Mouse (Mus musculus) right cerebral cortex, postnatal 25 days (tissue): Measurements from ENCODE around the gene Btd.

Experiments used
- DNase-seq: peaks from one replicate; pipeline ENCODE4 v3.0.0; 2022

The Btd gene

DNA sequence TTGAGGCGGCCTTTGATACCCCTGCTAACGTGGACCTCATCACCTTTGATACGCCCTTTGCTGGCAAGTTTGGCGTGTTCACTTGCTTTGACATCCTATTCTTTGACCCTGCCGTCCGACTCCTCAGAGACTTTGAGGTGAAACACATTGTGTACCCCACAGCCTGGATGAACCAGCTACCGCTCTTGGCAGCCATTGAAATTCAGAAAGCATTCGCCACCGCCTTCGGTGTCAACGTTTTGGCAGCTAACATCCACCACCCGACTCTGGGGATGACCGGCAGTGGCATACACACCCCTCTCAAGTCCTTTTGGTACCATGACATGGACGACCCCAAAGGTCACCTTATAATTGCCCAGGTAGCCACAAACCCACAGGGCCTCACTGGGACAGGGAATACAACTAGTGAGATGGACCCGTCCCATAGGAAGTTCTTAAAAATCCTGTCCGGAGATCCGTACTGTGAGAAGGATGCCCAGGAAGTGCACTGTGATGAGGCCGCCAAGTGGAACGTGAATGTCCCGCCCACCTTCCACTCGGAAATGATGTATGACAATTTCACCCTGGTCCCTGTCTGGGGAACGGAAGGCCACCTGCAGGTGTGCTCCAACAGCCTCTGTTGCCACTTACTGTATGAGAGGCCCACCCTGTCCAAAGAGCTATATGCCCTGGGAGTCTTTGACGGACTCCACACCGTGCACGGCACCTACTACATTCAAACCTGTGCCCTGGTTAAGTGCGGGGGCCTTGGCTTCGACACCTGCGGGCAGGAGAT is 26.3 kb downstream of the Btd start:
- DNase-seq = no peak

GRCm38 (mm10) chr14:31667741-31668140 is 26.9 kb downstream of the Btd start:
- no peak for DNase-seq

DNA sequence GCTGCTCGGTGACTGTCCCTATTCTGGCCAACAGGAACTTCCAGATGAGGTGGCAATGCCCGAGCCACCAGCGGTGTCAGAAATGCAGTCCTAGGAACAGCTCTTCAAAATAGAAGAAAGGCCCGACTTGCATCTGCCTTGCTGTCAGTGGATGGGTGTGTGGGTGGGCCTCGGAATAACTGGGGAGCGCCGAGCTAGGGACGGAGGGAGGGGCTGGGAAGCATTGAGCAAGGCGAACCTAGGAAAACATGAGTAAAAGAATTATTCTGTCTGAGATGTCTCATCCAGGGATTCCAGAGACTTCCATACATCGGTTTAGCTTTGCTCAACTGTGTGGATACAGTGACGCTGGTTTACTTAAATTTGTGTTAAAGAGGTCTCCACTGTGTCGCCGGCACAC is 27.5 kb downstream of the Btd start:
- DNase-seq = peak; percentile 50

DNA sequence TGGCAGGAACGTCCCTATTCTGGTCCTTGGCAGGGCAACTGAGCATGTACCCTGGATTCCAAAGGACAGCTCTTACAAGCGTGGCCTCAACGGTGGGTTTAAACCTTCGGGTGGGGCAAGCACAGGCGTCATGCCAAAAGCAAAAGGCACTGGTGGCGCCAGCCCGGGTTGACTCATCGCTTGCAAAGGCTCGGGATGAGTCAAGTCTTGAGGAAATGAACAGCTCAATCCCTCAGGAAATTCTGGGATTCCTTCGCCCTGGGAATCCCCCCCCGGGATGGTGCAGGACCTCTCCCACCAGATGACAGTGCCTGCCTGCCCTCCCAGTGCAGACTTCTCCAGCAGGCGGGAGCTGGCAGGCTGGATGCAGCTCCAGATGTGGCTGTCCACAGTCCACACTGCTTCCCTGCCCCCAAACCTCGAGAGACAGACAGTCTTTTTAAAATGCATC is 28.4 kb downstream of the Btd start:
- DNase-seq = peak; percentile 80

DNA sequence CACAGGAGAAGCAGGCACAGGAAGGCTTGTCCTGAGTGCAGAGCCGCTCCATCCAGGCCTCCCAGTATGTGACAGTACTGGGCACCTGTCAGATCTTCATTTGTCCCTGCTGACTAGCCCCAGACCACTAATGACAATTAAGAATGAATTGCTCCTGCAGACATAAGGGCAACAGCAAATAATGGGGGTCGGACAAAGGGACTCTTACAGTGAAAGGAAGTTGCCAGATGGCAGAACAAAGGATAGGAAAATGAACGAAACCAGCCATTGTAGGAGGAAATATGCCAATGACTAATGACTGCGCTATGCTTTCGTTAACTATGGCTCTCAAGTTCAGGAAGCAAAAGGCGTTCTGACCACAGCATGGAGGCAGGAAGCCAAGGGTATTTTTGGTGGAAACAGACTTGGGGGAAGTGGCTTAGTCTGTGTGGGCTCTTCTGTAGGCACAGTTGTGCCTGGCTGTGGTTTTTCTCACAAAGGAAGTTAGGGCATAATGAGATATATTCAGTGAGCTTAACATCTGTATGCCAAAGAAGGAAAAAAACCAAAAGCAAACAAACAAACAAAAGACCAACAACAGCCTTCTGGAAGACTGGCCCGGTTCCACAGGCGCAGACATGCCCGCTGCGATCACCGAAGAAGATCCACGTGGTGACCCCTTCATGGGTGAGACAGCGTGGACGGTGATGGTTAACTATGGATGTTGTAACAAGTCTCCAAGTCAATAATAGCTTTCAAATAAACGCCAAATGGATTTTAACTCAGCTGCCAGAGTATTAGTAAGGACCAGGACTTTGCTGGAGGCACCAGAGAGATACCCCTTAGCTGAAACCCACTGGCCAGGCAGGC is 29.0 kb downstream of the Btd start:
- DNase-seq = no peak

GRCm38 (mm10) chr14:31671635-31672320 is 30.9 kb downstream of the Btd start:
- no peak for DNase-seq

DNA sequence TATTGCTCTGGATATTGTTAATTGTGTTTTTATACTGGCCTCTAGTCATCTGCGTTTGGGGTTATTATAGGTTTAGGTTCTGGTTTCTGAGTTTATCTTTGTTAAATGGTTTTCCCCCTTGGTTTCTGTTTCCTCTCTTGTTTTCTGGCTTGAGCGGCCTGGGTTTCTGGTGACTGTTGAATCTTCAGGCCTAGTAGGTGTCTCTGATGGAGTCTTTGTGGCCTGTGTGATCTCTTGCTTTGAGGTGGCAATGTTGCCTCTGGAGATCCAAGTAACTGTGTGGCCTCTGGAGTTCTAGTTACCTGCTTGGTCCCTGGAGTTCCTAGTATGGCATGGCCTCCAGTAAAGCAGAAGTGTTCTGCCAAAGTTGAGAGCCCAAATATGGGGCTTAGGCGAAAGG is 39.8 kb downstream of the Btd start:
- DNase-seq = no peak

DNA sequence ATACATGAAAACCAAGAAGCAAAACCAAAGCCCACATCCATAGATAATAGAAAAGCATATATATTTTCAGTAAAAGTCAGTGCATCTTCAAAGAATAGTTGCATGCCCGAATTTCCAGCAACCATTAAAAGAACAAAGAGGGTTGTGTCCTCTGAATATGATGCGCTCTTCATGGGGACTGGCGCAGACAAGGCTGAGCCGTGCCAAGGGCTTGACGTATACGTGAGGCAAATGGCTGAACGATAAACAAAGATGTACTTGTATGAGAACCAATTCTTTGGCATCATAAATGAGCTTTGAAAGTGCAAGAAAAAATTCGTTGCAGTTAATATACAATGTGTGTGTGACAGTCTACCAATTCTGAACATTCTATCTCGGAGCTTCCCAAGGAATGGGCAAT is 40.5 kb downstream of the Btd start:
- DNase-seq = no peak

DNA sequence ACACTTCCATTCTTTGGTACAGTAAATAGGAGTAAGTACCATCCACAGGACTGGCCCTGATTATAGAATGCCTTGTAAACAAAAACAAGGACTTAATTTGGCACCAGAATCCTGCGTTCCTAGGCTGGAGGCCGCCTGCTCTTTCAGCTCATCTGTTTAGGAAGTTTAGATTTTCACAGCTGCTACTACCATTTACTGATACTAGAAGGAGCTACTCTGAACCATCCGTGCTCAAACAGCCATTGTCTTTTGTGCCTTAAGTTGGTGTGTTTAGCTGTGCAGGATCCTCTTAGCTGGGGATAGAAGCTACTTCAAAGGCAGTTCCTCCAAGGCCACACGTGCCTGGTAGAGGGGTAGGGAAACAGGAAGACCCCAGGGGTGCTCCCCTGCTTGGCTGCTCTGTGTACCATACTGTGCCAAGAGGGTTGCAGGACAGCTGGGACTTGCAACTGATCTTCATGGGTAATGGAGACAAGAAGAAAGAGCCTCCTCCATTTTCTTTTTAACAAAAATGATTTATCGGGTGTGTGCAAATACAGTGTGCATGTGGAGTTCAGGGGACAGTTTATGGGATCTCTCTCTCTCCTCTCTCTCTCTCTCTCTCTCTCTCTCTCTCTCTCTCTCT is 41.2 kb downstream of the Btd start:
- DNase-seq = no peak

- no peak for DNase-seq
Observed at GRCm38 (mm10) chr14:31683610-31684009, 42.8 kb downstream of the Btd start.

GRCm38 (mm10) chr14:31684343-31685040 is 43.7 kb downstream of the Btd start:
- DNase-seq = no peak

GRCm38 (mm10) chr14:31685680-31686079 is 44.9 kb downstream of the Btd start:
- DNase-seq = no peak

- no peak for DNase-seq
Observed at GRCm38 (mm10) chr14:31686231-31686630, 45.4 kb downstream of the Btd start.

DNA sequence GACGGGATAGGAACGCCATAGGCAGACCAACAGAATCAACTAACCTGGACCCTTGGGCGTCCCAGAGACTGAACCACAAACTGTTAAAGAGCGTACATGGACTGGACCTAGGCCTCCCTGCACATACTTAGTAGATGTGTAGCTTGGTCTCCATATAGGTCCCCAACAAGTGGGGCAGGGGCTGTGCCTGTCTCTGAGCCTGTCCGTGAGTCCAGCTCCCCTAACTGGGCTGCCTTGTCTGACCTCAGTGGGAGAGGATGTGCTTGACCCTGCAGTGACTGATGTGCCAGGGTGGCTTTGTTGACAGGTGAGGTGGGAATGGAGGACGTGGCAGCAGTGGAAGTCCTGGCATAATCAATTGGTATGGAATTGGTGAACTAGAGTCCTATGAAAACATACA is 51.7 kb downstream of the Btd start:
- no peak for DNase-seq

DNA sequence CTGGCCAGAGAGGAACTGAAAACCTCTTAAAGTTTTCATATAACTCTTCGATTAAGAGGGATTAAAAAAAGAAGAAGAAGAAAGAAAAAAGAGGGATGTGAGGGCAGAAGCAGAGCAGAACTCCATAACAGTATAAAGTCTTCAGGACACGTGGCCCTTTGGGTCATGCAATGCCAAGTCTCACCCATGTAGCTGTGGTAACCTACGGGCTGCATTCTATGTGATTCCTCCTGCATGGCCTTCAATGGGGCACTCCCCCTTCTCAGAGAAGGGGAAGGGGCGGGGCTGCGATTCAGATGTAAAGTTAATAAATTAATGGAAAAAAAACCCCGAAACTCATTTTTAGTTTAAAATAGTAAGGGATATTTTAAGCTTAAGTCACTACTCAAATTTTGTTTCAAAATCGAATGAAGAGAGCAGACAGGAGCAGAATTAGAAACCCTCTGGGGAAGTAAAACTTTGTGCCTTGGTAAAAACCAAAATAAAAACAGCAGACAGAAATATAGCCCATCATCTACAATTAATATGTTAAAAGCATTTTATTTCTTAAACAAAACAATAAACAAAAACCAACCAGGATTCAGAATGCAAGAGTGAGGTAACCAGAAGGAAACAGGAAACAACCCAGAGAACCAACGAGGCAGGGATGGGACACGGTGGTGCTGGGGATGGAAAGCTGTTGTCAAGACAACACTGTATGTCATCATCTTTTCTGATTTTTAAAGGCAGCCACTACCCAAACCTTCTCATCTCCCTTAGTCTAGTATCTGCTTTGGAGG is 55.6 kb downstream of the Btd start:
- no peak for DNase-seq

DNA sequence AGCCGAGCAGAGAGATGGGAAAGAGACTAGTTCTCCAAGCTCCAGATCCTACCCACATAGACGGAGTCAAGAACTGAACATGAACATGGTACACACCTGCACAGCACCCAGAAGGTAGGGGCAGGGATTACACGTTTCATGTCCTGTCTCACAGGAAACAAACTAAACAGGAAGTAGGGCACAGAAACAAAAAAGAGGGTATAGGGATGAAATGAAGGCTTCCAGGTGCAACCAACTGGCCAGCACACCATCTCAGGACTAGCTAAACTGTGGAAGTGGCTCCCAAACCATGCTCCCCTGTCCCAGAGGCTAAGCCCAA is 56.1 kb downstream of the Btd start:
- no peak for DNase-seq

- DNase-seq = no peak
Observed at GRCm38 (mm10) chr14:31697346-31697745, 56.5 kb downstream of the Btd start.

GRCm38 (mm10) chr14:31697755-31698154 is 56.9 kb downstream of the Btd start:
- no peak for DNase-seq

- no peak for DNase-seq
Observed at GRCm38 (mm10) chr14:31700376-31700775, 59.5 kb downstream of the Btd start.

GRCm38 (mm10) chr14:31709343-31709742 is 68.5 kb downstream of the Btd start:
- no peak for DNase-seq

- no peak for DNase-seq
Observed at GRCm38 (mm10) chr14:31715669-31716068, 74.8 kb downstream of the Btd start.

GRCm38 (mm10) chr14:31717360-31717759 is 76.5 kb downstream of the Btd start:
- no peak for DNase-seq
